Mouse (Mus musculus) embryonic facial prominence, embryonic 15.5 days (tissue): ENCODE measurements around the gene Iqgap3. TPM values are rescaled to one million over a fixed set of nuclear protein-coding genes. Genes with fewer than 3 reads are reported as not detected.
A peak's percentile ranks its signal among the peaks of the same experiment; 100 is the strongest.

Experiments used
- ATAC-seq: fragments of 200-750 bp; cut with Nextera tagmentation; 2 replicates; pipeline ENCODE4 v1.8.0; 2017; ENCODE audit warnings: low read depth, moderate TSS enrichment; ENCODE audit not compliant: insufficient number of reproducible peaks, low FRiP score, low TSS enrichment
- H3K27ac ChIP-seq: fragments of 300-500 bp; sonication (generic); replicated peaks from 2 replicates; pipeline ENCODE4 v1.5.1; 2015; ENCODE audit warnings: mild to moderate bottlenecking, inconsistent platforms
- H3K27me3 ChIP-seq: fragments of 300-500 bp; sonication (generic); 2 replicates; pipeline ENCODE4 v1.6.1; 2015; ENCODE audit warnings: inconsistent platforms
- H3K36me3 ChIP-seq: fragments of 300-500 bp; sonication (generic); 2 replicates; pipeline ENCODE4 v1.6.1; 2015; ENCODE audit warnings: mild to moderate bottlenecking, inconsistent platforms
- H3K4me1 ChIP-seq: fragments of 300-500 bp; sonication (generic); 2 replicates; pipeline ENCODE4 v1.6.1; 2015; ENCODE audit warnings: inconsistent platforms
- H3K4me2 ChIP-seq: fragments of 300-500 bp; sonication (generic); replicated peaks from 2 replicates; pipeline ENCODE4 v1.6.1; 2015; ENCODE audit warnings: mild to moderate bottlenecking, inconsistent platforms
- H3K4me3 ChIP-seq: fragments of 300-500 bp; sonication (generic); replicated peaks from 2 replicates; pipeline ENCODE4 v1.5.1; 2015; ENCODE audit warnings: mild to moderate bottlenecking, inconsistent platforms
- H3K9ac ChIP-seq: fragments of 300-500 bp; sonication (generic); 2 replicates; pipeline ENCODE4 v1.6.1; 2015; ENCODE audit warnings: inconsistent platforms
- H3K9me3 ChIP-seq: fragments of 300-500 bp; sonication (generic); replicated peaks from 2 replicates; pipeline ENCODE4 v1.6.1; 2016; ENCODE audit warnings: inconsistent platforms
- WGBS: fragments of 180-500 bp; shearing (Covaris S2); methylation state at CpG from one replicate; pipeline ENCODE4 v1.1.7; 2015; 5-methylcytosine and 5-hydroxymethylcytosine counted together
- polyA plus RNA-seq: library from polyadenylated mRNA; unstranded; fragments of >200 nt; fragmentation: Nextera tagmentation; extraction: Ambion mirVana; gene quantifications from 2 replicates; pipeline ENCODE4 v1.2.1, GENCODE M21; 2015

The Iqgap3 gene
- 15.9 and 16.8 TPM in 2 replicates for polyA plus RNA-seq

DNA sequence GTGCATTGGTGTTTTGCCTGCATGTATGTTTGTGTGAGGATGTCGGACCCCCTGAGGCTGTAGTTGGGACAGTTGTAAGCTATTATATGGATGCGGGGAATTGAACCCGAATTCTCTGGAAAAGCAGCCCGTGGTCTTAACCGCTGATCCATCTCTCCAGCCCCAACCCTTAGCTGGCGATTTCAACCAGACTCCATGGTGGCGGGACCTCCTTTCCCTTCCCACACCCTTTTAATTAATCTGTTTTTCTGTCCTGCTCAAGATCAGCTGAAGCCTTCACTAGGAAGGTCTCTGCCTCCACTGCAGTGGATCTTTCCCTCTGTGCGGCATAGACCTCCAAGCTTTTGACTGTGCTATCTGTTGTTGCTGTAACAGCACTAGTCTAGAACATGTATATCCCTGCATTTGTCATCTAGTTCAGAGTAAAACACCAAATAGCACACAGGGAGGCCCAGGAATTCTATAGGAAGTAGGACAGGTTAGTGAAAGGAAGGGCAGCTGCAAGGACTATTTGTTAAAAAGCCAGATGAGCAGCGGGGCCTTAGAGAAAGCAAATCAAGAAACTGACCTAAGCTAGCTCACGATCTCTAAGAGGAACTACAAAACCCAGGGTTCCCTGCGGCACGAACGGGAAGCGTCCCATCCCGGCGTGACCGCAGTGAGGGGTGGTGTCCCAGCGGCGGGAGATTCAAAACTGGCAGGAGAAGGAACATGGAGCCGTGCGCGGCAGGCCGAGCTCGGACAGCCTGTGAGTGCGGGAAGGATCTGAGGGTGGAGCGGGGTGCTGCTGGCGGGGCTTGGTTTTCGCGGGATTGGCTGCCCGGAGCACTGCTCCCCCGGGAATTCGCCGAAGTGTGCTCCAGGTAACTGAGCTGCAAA is at the start of gene Iqgap3:
Gene Iqgap3 (plus strand): TSS at position 627 of the 879 bp plus-strand sequence.
- Histone ChIP-seq H3K27me3 (no peaks in the 10 kb centered on the region), H3K27ac (0 out of 2 replicates have a peak within 1 kb of the TSS, but pooled peaks have one; percentile 7), H3K4me1 (peaks cover 18% of the 10 kb centered on the region), H3K4me3 (peak within 1 kb of the TSS; percentile 61), H3K36me3 (0 out of 2 replicates have a peak, but pooled peaks cover 12% of the 10 kb centered on the region), H3K4me2 (peak within 1 kb of the TSS; percentile 92), H3K9ac (peak within 1 kb of the TSS; percentile 43), H3K9me3 (no peaks in the 10 kb centered on the region)
- WGBS = 19% methylated on average over 33 of the region's 33 CpGs
- ATAC-seq = peak; percentile 77

DNA sequence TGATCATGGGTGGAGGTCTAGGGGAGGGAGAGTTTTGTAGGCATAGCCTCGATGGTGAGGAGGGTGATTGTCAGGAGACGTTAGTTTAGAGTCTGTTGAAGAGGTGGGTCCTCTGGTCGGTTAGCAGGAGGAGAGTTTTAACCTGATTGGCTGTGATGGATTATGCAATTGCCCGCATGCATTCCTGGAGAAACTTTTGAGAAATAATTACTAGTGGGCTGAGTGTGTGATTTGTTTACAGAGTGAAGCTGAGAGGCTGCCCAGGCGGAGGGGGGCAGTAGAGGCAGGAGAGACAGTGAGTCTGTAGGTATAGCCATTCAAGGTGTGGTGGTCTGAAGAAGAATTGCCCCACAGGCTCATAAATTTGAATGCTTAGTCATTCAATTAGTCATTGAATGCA is 48.3 kb upstream of the Iqgap3 start:
- no peaks in the 10 kb centered on the region for H3K9me3 ChIP-seq
- peaks cover 3% of the 10 kb centered on the region; the same call in 1 of the 2 replicates for H3K4me1 ChIP-seq
- H3K4me3 ChIP-seq = no peak overlapping the region
- 55% methylated on average over 5 of the region's 5 CpGs for WGBS
- no peak overlapping the region for H3K4me2 ChIP-seq
- no peaks in the 10 kb centered on the region for H3K36me3 ChIP-seq
- no peak overlapping the region for H3K27ac ChIP-seq
- ATAC-seq = no peak
- peaks cover 35% of the 10 kb centered on the region for H3K27me3 ChIP-seq
- H3K9ac ChIP-seq = no peak overlapping the region

DNA sequence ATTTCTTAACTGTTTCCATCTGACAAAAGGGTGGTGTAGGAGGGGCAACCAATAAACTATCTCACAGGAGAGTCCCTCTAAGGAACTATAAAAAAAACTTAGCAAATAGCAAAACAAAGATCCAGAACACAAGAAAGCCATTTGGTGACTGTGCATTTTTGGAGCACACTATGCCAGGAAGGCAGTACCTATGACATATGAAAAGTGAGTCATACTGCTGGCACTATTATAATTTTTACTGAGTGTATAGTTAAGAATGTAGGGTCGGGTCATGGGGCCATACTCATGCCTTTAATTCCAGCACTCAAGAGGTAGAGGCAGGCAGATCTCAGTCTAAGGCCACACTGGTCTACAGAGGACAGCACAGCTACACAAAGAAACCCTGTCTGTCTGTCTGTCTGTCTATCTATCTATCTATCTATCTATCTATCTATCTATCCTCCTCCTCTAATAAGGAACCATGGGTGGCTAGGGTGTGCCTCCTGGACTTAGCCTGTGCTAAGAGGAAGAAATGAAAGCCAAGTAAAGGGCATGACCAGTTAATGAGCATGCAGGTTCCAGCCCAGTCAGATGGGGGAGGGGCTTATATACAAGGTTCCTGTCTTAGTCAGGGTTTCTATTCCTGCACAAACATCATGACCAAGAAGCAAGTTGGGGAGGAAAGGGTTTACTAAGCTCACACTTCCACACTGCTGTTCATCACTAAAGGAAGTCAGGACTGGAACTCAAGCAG is 46.0 kb upstream of the Iqgap3 start:
- H3K36me3 ChIP-seq = no peaks in the 10 kb centered on the region
- no peaks in the 10 kb centered on the region for H3K9me3 ChIP-seq
- peaks cover 1% of the 10 kb centered on the region; the same call in 1 of the 2 replicates for H3K4me1 ChIP-seq
- no peak overlapping the region for H3K9ac ChIP-seq
- H3K4me3 ChIP-seq = no peak overlapping the region
- H3K27ac ChIP-seq = no peak overlapping the region
- WGBS = 67% methylated on average over 1 of the region's 1 CpGs
- ATAC-seq = no peak
- peaks cover 28% of the 10 kb centered on the region for H3K27me3 ChIP-seq
- H3K4me2 ChIP-seq = no peak overlapping the region

DNA sequence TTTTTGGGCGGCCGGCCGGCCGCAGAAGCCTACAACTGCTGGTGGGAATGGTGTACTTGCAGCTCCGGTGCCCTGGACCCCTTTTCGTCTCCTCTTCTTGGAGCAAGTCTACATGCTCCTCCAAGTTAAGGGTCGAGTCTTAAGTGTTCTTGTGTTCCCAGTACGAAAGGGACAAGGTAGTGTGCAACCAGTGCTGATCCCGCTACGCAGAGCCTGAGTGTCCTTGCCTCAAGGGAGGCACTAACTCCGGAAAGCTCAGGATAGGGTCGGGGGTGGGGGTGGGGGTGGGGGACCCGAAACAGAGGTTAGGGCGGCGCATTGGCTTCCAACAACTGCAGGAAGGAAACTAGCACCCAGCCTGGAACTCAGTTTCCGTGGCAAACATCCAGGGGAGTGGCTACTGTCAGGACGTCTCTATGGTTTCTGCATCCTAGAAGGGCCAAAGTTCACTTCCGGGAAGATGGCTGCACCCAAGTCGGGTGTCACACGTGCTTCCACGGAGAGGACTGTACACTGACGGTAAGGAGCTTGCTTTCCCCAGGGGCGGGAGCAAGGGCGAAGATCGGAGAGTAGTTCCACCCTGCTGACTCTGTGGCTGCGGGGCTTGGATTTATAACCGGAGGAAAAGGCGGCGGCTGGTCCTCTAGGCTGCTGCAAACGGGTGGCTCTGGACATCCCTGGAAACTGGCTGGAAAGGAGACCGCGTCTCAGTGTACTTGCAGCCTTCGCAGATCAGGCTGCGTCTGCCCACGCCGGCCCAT is 38.9 kb upstream of the Iqgap3 start, which contains the start of gene Gpatch4:
Gene Gpatch4 (plus strand): TSS at position 448 of the 761 bp plus-strand sequence.
- H3K4me2 ChIP-seq = peak within 1 kb of the TSS; percentile 64
- H3K27me3 ChIP-seq = peaks cover 9% of the 10 kb centered on the region
- H3K9me3 ChIP-seq = no peaks in the 10 kb centered on the region
- peak within 1 kb of the TSS; percentile 8 for H3K27ac ChIP-seq
- 8% methylated on average over 36 of the region's 36 CpGs for WGBS
- ATAC-seq = peak; percentile 83
- H3K4me1 ChIP-seq = peaks cover 4% of the 10 kb centered on the region; the same call in 1 of the 2 replicates
- H3K9ac ChIP-seq = peak within 1 kb of the TSS; percentile 33; the same call in 1 of the 2 replicates
- H3K4me3 ChIP-seq = peak within 1 kb of the TSS; percentile 79
- peaks cover 4% of the 10 kb centered on the region; the same call in 1 of the 2 replicates for H3K36me3 ChIP-seq

DNA sequence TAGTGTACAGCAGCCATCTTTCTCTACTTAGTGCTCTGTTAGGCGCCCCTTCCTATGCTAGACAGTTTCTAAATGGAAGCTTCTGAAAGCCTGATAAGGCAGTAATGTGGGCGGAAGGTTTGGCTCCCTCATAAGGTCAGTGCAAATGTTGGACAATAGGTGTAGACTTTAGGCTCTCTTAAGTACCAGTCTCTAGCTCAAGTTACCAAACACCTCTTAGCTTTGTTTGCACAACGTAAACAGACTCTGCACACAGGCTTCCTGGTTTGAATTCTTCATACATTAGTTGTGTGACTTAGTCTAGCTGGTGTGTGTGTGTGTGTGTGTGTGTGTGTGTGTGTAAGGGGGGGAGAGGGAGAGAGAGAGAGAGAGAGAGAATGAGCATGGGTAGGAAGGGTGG is 32.2 kb upstream of the Iqgap3 start:
- Histone ChIP-seq H3K4me3 (no peak overlapping the region), H3K4me1 (no peaks in the 10 kb centered on the region), H3K27me3 (no peaks in the 10 kb centered on the region), H3K9ac (no peak overlapping the region), H3K9me3 (no peaks in the 10 kb centered on the region), H3K27ac (no peak overlapping the region), H3K36me3 (peaks cover 46% of the 10 kb centered on the region), H3K4me2 (no peak overlapping the region)
- 78% methylated on average over 3 of the region's 3 CpGs for WGBS
- ATAC-seq = no peak

DNA sequence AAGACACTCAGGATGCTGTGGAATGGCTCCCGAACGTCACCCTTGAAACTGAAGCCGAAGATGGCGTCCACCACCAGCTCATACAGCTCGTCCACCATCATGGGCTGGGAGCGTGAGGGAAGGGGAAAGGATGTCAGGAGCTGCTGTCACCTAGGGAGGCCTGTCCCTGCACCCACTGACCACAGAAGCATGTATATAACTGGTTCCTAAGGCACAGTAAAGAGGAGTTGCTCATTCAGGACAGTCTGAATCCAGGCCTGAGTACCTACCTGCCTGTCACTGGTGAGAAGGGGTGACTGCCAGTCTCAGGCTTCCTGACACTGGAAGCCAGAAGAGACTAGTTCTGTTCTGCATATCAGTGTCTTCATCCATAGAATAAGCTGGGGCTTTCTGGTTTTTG is 24.7 kb upstream of the Iqgap3 start:
- H3K36me3 ChIP-seq = peaks cover 45% of the 10 kb centered on the region
- peaks cover 17% of the 10 kb centered on the region for H3K4me1 ChIP-seq
- H3K27me3 ChIP-seq = no peaks in the 10 kb centered on the region
- ATAC-seq = no peak
- 0 out of 2 replicates have a peak overlapping the region, but pooled peaks have one; percentile 80 for H3K9ac ChIP-seq
- no peak overlapping the region for H3K27ac ChIP-seq
- WGBS = 86% methylated on average over 6 of the region's 6 CpGs
- peak overlapping the region; percentile 84 for H3K4me2 ChIP-seq
- no peaks in the 10 kb centered on the region for H3K9me3 ChIP-seq
- H3K4me3 ChIP-seq = peak overlapping the region; percentile 76

DNA sequence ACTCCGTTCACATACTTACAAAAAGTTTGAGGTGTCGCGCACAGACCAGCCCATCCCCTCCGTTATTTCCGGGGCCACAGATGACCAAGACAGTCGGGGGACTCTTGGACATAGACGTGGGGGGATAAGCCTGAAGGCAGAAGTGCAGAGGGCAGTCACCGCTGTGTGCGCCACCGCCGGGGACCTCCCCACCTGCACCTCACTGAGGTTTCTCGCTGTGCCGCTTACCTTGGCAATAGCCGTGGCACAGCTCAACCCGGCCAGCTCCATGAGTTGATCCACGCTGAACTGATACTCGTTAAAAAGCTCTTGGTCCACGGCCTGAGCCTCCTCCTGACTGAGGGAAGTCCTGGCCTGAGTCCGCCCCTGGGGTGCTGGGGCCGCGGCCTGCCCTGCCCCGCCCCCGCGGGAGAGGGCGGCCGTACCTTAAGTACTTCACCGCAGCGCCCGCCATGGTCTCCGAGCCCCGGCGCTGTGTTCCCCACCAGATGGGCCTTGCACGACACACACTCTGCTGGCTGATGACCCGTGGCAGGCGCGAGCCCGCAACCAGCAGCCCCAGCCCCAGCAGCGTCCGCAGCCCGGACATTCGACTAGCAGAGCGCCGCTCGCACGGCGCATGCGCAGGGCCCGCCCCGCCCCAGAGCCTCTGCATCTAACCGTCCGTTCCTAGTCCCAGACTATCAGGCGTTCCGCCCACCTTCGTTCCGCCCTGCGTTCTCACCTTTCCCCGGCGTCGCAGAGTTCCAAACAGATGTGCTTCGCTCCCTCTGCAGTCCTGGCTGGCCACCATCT is 23.7 kb upstream of the Iqgap3 start, which contains the start of gene Naxe:
Gene Naxe (minus strand): TSS at position 594 of the 795 bp plus-strand sequence.
- peak within 1 kb of the TSS; percentile 80 for H3K9ac ChIP-seq
- peaks cover 17% of the 10 kb centered on the region for H3K4me1 ChIP-seq
- H3K4me3 ChIP-seq = peak within 1 kb of the TSS; percentile 76
- peak within 1 kb of the TSS; percentile 84 for H3K4me2 ChIP-seq
- H3K36me3 ChIP-seq = peaks cover 34% of the 10 kb centered on the region
- WGBS = under 1% methylated on average over 60 of the region's 60 CpGs
- peak; percentile 90 for ATAC-seq
- H3K27ac ChIP-seq = peak within 1 kb of the TSS; percentile 41
- no peaks in the 10 kb centered on the region for H3K27me3 ChIP-seq
- H3K9me3 ChIP-seq = no peaks in the 10 kb centered on the region

DNA sequence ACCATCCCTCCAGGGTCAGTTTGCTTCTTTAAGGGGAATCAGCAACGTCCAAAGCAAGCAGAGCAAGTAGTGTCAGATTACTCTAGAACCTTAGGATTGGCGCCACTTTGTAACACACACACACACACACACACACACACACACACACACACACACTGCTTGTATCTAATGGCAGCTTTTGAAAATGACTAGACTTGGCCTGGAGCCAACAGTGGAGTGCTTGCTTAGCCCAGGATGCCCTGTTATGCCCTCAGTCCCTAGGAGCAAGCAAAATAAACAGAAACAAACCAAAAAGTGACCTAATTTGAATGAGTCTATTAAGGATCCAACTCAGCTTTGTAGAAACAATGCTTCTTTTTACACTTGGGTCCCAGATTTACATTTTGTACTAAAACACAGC is 13.4 kb upstream of the Iqgap3 start:
- no peak overlapping the region for H3K9ac ChIP-seq
- ATAC-seq = no peak
- no peaks in the 10 kb centered on the region for H3K9me3 ChIP-seq
- WGBS = 6% methylated on average over 2 of the region's 2 CpGs
- H3K27ac ChIP-seq = no peak overlapping the region
- H3K27me3 ChIP-seq = no peaks in the 10 kb centered on the region
- no peaks in the 10 kb centered on the region for H3K36me3 ChIP-seq
- H3K4me3 ChIP-seq = no peak overlapping the region
- no peak overlapping the region for H3K4me2 ChIP-seq
- no peaks in the 10 kb centered on the region for H3K4me1 ChIP-seq

DNA sequence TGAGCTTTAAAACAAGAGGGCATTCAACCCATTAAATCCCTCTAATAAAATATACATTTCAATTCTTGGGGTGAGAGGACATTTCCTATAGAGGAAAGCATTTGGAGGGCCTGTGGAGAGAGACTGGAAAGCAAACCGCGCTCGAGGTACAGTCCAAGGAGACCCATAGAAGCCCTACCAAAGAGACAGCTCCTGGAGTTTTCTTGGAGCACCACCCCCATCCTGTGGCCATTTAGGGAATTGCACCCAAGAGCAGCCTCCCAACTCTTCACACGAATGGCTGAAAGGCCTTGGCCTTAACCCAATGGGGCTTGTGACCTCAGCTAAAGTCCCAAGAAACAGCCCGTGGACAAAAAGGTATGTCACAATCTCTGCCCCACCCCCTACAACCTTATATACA is 10.0 kb upstream of the Iqgap3 start:
- 3% methylated on average over 5 of the region's 5 CpGs for WGBS

DNA sequence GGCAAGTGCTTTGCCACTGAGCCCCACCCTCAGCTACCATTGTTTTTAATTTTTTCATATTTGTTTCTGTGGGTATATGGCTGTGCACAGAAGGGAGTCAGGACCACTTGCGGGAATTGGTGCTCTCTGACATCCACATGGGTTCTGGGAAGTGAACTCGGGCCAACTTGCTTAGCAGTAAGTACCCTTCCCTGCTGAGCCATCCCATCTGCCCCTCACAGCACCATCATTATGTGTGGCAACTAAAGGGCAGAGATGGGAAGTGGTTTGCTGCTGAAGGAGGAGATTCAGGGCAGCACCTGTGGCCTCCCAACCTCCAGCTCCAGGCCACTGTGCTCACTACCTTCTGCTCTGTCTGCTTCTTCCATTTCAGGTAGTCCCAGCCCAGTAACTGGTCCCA is 8.1 kb upstream of the Iqgap3 start:
- Histone ChIP-seq H3K4me3 (no peak overlapping the region), H3K9ac (no peak overlapping the region), H3K27me3 (no peaks in the 10 kb centered on the region), H3K27ac (no peak overlapping the region), H3K9me3 (no peaks in the 10 kb centered on the region), H3K4me1 (no peaks in the 10 kb centered on the region), H3K36me3 (no peaks in the 10 kb centered on the region), H3K4me2 (no peak overlapping the region)
- no peak for ATAC-seq
- WGBS = 68% methylated on average over 2 of the region's 2 CpGs

More for the DNA sequence above, 10.0 kb upstream of the Iqgap3 start:
- ATAC-seq = peak; percentile 69
- no peaks in the 10 kb centered on the region for H3K4me1 ChIP-seq
- H3K4me3 ChIP-seq = no peak overlapping the region
- no peak overlapping the region for H3K9ac ChIP-seq
- H3K9me3 ChIP-seq = no peaks in the 10 kb centered on the region
- no peak overlapping the region for H3K4me2 ChIP-seq
- no peak overlapping the region for H3K27ac ChIP-seq
- no peaks in the 10 kb centered on the region for H3K27me3 ChIP-seq
- H3K36me3 ChIP-seq = no peaks in the 10 kb centered on the region
